Mouse (Mus musculus): Measurements from ENCODE around the gene Rft1. TPM values are rescaled to one million over a fixed set of nuclear protein-coding genes. Genes with fewer than 3 reads are reported as not detected.

The Rft1 gene
- total and polyA plus RNA-seq, 3 experiments, result 17.1 to 25.4 (median 24.7) TPM

- DNase-seq, result no peak
Measured at GRCm38 (mm10) chr14:30721850-30722249, 67.7 kb downstream of the Rft1 start.

DNA sequence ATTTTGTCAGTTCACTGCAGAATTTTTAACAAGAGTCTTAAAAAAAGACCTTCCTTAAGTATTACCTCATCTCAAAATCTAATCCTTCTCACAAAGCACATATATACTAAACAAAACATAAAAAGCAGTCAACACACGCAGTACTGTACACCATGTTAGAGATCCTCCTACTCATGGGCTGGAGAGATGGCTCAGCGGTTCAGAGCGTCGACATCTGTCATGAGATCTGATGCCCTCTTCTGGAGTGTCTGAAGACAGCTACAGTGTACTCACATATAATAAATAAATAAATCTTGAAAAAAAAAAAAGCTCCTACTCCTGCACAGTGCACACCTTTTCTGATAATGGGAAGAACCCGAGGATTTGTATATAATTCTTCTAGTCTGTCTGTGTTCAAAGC lies 68.2 kb downstream of the Rft1 start:
- no peak for DNase-seq

DNA sequence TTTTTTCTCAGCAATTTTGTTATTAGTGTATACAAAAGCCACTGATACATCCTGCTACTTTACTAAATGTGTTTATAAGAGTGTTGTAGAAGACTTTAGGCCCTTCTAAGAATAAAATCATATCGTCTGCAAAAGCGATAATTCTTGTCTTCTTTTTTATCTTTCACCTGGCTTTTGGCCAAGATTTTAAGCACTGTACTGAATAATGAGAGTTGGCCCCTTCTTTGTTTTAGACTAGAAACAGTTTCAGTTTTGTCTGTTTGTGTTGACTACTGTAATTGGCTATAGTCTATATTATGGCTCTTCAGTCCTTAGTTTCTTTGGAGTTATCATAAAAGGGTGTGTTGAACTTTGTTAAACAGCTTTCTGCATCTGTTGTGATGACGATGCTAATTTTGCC lies 77.7 kb downstream of the Rft1 start:
- no peak for DNase-seq

GRCm38 (mm10) chr14:30734665-30735064 lies 80.5 kb downstream of the Rft1 start:
- DNase-seq, result no peak

GRCm38 (mm10) chr14:30735810-30736209 lies 81.7 kb downstream of the Rft1 start:
- DNase-seq, result no peak

GRCm38 (mm10) chr14:30736413-30736812 lies 82.3 kb downstream of the Rft1 start:
- DNase-seq, result no peak

Other genes starting within 250 kb of the Rft1 start
- 10 to 100 TPM; 20.6 to 30.1 TPM for gene Dcp1a, start 174.8 kb upstream of the Rft1 start, total RNA-seq (2021)
- gene Dcp1a, start 174.8 kb upstream of the Rft1 start, polyA plus RNA-seq (2012; rRNA removed), result 33.1 and 39.0 TPM in 2 replicates
- gene Cacna1d, start 162.9 kb upstream of the Rft1 start, total RNA-seq (2021), result 10 to 100 TPM; 10.7 to 12.7 TPM
- gene Cacna1d, start 162.9 kb upstream of the Rft1 start, polyA plus RNA-seq (2012; rRNA removed), result 8.0 and 8.4 TPM in 2 replicates
- gene Tkt, start 106.0 kb upstream of the Rft1 start, total RNA-seq (2021), result 1,000 to 10,000 TPM in 1 of 2 experiments, 100 to 1,000 TPM in 1; 736 to 1,496 TPM
- 1,206 and 1,589 TPM in 2 replicates for gene Tkt, start 106.0 kb upstream of the Rft1 start, polyA plus RNA-seq (2012; rRNA removed)
- gene Prkcd, start 28.1 kb upstream of the Rft1 start, total RNA-seq (2021), result 100 to 1,000 TPM in 1 of 2 experiments, 10 to 100 TPM in 1; 83.4 to 367 TPM
- 266 and 407 TPM in 2 replicates for gene Prkcd, start 28.1 kb upstream of the Rft1 start, polyA plus RNA-seq (2012; rRNA removed)
- 10 to 100 TPM; 20.9 to 27.0 TPM for gene Sfmbt1, start 60.5 kb downstream of the Rft1 start, total RNA-seq (2021)
- 0.66 and 0.81 TPM in 2 replicates for gene Sfmbt1, start 60.5 kb downstream of the Rft1 start, polyA plus RNA-seq (2012; rRNA removed)
- 10 to 100 TPM; 16.0 to 24.6 TPM for gene Tmem110, start 171.2 kb downstream of the Rft1 start, total RNA-seq (2021)
- gene Tmem110, start 171.2 kb downstream of the Rft1 start, polyA plus RNA-seq (2012; rRNA removed), result 21.6 and 22.1 TPM in 2 replicates
- 1 to 10 TPM; 1.8 to 5.3 TPM for gene Mustn1, start 224.8 kb downstream of the Rft1 start, total RNA-seq (2021)
- gene Mustn1, start 224.8 kb downstream of the Rft1 start, polyA plus RNA-seq (2012; rRNA removed), result 3.6 and 3.8 TPM in 2 replicates
- gene Itih4, start 232.1 kb downstream of the Rft1 start, total RNA-seq (2021), result 10 to 100 TPM in 1 of 2 experiments, 1 to 10 TPM in 1; 6.2 to 12.7 TPM
- 0.64 and 0.88 TPM in 2 replicates for gene Itih4, start 232.1 kb downstream of the Rft1 start, polyA plus RNA-seq (2012; rRNA removed)